Mouse (Mus musculus) frontal cortex, postnatal 10 days (tissue): Measurements from ENCODE around the gene Adamts15.

Experiments
- DNase-seq, 2 experiments: peaks; one replicate each; pipeline ENCODE4 v3.0.0; 2022; ENCODE audit warnings: low spot score in 2 of 2, mixed read lengths in 1 of 2

Gene Adamts15

DNA sequence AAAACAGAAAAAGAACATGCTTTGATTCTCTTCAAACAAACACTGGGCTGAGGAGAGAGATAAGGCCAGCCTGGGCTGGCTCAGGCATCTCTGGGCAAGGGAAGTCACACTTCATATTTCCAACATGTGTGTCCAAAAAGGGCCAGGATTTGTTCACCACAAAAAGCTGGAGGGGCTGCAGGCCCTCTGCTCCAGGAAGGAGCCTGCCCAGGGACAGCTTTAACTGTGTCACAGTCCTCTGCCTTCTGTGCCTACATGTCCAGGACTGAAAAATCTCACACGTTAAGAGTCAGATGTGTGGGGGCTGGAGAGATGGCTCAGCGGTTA lies 42.3 kb downstream of the Adamts15 start:
- DNase-seq, result no peak

DNA sequence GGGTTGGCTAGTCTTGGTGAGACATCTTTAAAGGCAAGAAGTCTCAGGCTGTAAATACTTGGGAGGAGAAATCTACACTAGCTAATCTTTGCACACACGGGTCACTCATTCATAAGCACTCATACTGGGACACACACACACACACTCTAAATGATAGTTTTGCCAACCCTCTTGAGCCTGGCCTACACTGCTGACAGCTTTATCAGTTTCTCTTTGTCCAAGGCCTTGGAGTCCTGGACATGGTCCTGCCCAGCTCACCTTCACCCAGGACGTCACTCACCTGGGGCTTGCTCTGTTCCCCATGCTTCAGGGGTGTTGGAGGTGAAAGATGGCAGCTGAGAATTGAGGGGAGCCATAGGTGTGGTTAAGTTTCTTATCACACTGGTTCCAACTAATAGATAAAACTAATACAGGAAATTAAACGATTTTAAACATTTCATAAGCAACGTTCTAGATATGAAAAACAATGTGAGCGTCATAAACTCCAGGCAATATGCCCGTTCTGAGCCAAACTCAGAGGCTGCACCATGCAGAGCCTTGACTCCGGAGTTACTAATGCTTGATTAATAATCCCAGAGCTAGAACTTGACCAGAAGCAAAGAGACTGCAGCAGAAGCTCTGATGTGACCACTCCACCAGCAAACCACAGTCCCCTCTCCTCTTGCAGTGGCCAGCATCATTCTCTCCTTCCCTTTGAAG lies 42.9 kb downstream of the Adamts15 start:
- no peak for DNase-seq

DNA sequence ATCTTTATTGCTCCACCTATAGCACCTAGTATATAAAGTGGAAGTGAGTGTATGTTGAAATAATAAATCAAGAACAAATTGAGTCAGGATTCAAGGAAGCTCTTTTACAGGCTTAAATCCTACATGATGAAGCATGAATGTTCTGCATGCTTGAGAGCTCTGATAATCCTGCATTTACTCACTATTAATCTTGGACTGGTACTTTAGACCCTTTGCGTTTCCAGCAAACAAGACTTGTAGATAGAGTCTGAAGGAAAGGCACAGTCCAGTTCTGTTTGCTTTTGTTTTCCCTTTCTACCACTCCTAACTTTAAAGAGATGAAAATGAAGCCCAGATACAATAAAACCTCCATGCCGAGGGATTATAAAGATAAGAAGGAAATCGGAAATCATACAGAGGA lies 45.7 kb downstream of the Adamts15 start:
- DNase-seq, result no peak

DNA sequence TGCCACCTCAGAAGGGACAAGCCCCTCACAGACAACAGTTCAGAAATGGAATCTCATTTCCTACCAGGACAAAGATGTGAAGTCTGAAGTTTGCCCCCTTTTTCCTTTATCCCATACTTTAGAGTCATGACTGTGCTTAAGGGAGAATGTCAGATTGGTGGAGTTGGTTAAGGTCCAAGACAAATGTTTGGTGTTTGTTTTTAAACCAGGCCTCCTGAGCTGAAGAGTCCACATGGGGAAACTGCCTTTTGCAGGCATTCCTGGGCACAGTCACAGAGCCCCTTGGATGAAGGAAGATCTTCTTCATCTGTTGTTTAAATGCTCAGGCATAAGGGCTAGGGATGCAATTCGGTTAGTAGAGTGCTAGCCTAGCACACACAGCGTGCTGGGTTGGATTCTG lies 66.4 kb downstream of the Adamts15 start:
- DNase-seq, result no peak

DNA sequence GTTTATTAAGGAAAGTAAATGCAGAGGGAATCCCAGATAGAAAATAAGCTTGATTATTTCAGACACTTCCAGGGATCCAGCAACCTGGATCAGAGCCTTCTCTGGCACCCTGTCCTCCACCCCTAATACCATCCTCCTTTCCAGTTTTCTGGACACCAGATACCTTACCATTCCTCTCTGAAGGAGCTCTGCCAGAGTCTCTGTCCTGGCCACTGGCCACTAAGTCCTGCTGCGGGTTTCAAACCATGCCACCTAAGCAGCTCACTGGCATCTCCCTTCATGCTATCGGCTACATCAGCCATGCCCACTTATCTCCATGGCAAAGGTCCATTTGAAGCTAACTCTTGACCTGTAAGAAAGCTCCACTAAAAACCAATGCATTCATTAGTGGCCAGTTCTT lies 70.4 kb downstream of the Adamts15 start:
- DNase-seq, result no peak

DNA sequence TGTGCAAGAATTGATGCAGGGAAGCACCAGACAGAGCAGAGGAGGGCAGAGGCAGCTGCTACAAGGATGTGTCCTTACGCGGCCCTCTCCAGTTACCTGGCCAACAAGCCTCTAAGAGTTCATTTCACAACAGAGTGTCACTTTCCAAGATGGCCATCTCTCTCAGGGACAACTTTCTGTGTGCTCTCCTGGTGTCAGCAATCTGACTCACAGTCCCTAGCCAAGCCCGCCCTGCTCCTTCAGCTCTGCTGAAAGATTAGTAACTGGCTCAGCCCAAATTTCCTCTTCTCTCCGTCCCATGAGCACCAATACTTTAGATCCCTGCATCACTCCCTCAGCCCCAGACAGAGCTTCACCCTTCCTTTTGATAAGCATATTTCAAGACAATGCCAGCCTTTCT lies 72.3 kb downstream of the Adamts15 start:
- no peak for DNase-seq

DNA sequence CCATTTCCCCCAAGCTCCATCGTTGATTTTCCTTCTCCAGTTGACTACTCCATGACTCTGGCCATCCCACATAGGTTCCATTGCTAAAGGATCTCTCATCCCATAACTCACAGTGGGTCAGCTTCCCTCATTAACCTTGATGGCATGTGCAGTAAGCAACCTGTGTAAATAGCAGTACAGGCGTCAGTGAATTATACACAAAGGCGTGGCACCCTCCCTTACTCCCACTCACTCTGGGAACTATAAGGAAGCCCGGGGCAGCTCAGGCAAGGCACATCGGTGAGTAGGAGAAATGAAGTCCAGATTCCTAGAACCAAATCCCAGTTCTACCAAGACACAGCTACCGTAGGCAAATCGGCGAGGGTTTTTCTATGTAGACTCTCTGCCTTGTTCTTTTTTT lies 72.8 kb downstream of the Adamts15 start:
- no peak for DNase-seq
